Mouse (Mus musculus) cerebellum, postnatal 4 days (tissue): ENCODE data around the gene Elmo2.

Experiments used
- DNase-seq, 2 experiments: peaks; one replicate each; pipeline ENCODE4 v3.0.0; 2022; ENCODE audit warnings: low spot score in 2 of 2, mixed read lengths in 1 of 2

The Elmo2 gene

GRCm38 (mm10) chr2:165326304-165327190, at the start of gene Elmo2:
Gene Elmo2 (minus strand): TSS chr2:165326479.
- DNase-seq = peak; percentile 95 to 98

- DNase-seq = no peak
Observed at GRCm38 (mm10) chr2:165376001-165376400, 49.7 kb upstream of the Elmo2 start.

- DNase-seq = no peak
Observed at GRCm38 (mm10) chr2:165375478-165375877, 49.2 kb upstream of the Elmo2 start.

- DNase-seq = peak in 1 of 2 experiments; percentile 32
Observed at GRCm38 (mm10) chr2:165371066-165371465, 44.8 kb upstream of the Elmo2 start.

- DNase-seq = no peak
Observed at GRCm38 (mm10) chr2:165370348-165370747, 44.1 kb upstream of the Elmo2 start.

- peak in 1 of 2 experiments; percentile 32 for DNase-seq
Observed at GRCm38 (mm10) chr2:165368496-165368895, 42.2 kb upstream of the Elmo2 start, which contains the start of gene Zfp663. Gene Zfp663 (minus strand): TSS chr2:165368729.

- no peak for DNase-seq
Observed at GRCm38 (mm10) chr2:165367868-165368439, 41.7 kb upstream of the Elmo2 start.

GRCm38 (mm10) chr2:165367047-165367520, 40.8 kb upstream of the Elmo2 start:
- DNase-seq = no peak

GRCm38 (mm10) chr2:165364334-165365091, 38.2 kb upstream of the Elmo2 start:
- peak; percentile 67 to 83 for DNase-seq

GRCm38 (mm10) chr2:165363282-165363681, 37.0 kb upstream of the Elmo2 start:
- DNase-seq = no peak

- peak in 1 of 2 experiments; percentile 48 for DNase-seq
Observed at GRCm38 (mm10) chr2:165360861-165361260, 34.6 kb upstream of the Elmo2 start.

GRCm38 (mm10) chr2:165351828-165352513, 25.7 kb upstream of the Elmo2 start:
- DNase-seq = no peak

GRCm38 (mm10) chr2:165349466-165349865, 23.2 kb upstream of the Elmo2 start:
- DNase-seq = peak in 1 of 2 experiments; percentile 51

- DNase-seq = no peak
Observed at GRCm38 (mm10) chr2:165346180-165346579, 19.9 kb upstream of the Elmo2 start.

GRCm38 (mm10) chr2:165337191-165337590, 10.9 kb upstream of the Elmo2 start:
- peak in 1 of 2 experiments; percentile 58 for DNase-seq

GRCm38 (mm10) chr2:165332610-165333210, 6.4 kb upstream of the Elmo2 start:
- DNase-seq = no peak

- DNase-seq = no peak
Observed at GRCm38 (mm10) chr2:165329703-165330102, 3.4 kb upstream of the Elmo2 start.

- no peak for DNase-seq
Observed at GRCm38 (mm10) chr2:165328746-165329145, 2.5 kb upstream of the Elmo2 start.

GRCm38 (mm10) chr2:165327386-165327785, 1.1 kb upstream of the Elmo2 start:
- no peak for DNase-seq

- DNase-seq = peak in 1 of 2 experiments; percentile 39
Observed at GRCm38 (mm10) chr2:165325521-165326303, 567 bp downstream of the Elmo2 start.
